Mouse (Mus musculus) granulocyte monocyte progenitor cell, adult 5-6 weeks (primary cell): ENCODE data around the gene Tmeff2. TPM values are rescaled to one million over a fixed set of nuclear protein-coding genes. Genes with fewer than 3 reads are reported as not detected.

Experiments used
- ATAC-seq: replicated peaks from 2 replicates; pipeline ENCODE4 v1.8.0; 2016; ENCODE audit warnings: mild to moderate bottlenecking, moderate TSS enrichment, inconsistent platforms; ENCODE audit not compliant: poor library complexity, severe bottlenecking
- total RNA-seq, 2 experiments: library from RNA; stranded (forward) in 1 of 2; stranded (reverse) in 1 of 2; fragments of 200-712, 200-1000 nt in 1 of 2; fragments of >200 nt in 1 of 2; fragmentation: Nextera tagmentation in 1 of 2; gene quantifications; 2 replicates each; pipeline ENCODE4 v1.2.3; 2014 to 2017

Gene Tmeff2
- total RNA-seq, 2 experiments from 2014 or later, result not detected

- no peak for ATAC-seq
Observed at GRCm38 (mm10) chr1:51096848-51097598, 196.6 kb downstream of the Tmeff2 start.

DNA sequence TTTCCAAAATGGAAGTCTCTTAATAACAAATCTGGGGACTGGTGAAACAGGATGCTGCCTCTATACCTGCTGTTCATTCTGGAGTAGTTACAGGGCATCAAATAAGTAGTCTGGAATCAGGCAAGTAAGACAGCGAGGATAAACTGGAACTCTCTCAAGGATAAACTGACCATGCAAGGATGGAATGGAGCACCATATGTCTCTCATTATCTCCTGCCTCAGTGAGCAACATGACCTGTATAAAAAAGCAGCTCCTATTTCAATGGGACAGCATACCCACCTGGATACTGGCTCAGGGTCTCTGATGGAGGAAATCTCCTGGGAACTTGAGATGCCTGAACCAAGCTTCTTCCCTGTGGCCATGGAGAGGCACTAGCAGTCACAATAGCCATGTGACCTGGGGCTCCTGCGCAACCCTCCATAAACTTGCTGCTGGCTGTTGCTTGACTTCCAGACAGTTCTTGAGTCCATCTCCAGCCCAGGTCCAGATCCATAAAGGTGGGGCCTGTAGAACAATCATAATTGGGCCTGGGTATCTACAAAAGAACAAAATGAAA is 200.7 kb downstream of the Tmeff2 start:
- ATAC-seq, result no peak

GRCm38 (mm10) chr1:51104698-51105097 is 204.3 kb downstream of the Tmeff2 start:
- ATAC-seq, result no peak

DNA sequence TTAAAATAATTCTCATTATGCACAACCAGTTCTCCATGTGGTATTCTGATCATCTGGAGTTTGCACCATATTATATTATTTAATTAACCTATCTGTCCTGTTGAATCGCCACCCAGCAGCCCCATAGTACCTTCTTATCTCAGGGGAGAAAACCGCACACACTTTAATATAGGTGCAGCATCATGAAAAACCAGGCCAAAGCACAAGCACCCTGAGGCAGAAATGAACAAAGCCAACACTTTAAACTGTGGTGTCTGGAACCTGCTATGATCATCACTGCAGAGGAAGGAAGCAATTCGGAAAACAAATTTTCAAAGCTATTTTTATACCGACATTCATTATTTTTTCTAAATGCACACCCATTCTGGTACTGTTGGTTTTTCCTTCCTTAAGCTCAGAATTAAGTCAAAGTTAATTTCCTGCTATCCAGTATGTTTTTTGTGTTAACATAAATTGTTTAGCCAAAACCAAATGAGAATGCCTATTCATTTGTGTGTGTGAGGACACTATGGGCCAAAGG is 206.0 kb downstream of the Tmeff2 start:
- ATAC-seq, result no peak

- no peak for ATAC-seq
Observed at GRCm38 (mm10) chr1:51107299-51107698, 206.9 kb downstream of the Tmeff2 start.

- ATAC-seq, result no peak
Observed at GRCm38 (mm10) chr1:51114721-51115120, 214.3 kb downstream of the Tmeff2 start.

DNA sequence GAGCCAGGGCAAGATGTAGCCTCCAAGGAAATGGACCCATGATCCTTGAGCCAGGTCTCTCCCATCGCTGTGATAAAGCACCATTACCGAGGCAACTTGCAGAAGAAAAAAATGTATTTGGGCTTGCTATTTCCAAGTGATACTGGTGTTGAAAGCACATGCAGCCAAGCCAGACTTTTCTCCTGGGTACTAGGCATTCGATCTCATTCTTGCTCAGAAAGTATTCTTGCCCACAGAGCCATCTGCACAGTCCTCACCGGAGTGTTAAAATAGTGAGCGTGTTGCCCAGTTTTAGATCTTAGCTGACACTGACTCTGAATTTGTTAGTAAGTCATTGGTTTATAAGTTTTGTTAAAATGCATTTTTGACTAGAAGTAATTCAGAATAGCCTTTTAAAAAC is 215.3 kb downstream of the Tmeff2 start:
- ATAC-seq, result no peak

DNA sequence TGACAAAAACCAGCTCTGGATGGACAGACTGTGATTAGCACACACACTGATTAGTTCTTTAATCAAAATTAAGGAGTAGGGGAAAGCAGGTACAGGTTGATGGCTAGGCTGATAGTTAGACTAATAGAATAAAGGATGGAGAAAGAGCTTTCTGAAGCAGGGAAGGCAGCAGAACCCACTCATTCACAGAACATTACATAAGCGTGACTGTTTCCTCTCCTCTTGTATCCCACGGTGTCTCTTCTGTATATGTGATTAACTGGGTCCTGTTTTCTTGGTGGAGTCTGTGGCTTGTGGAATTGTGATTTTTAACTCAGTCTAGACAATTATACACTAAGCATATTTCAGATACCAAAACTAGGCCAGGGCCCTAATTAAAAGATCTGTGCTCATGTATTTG is 217.4 kb downstream of the Tmeff2 start:
- ATAC-seq, result no peak

- no peak for ATAC-seq
Observed at GRCm38 (mm10) chr1:51125671-51126424, 225.4 kb downstream of the Tmeff2 start.

- ATAC-seq, result no peak
Observed at GRCm38 (mm10) chr1:51126425-51126765, 225.9 kb downstream of the Tmeff2 start.

- ATAC-seq, result no peak
Observed at GRCm38 (mm10) chr1:51136792-51137191, 236.3 kb downstream of the Tmeff2 start.

DNA sequence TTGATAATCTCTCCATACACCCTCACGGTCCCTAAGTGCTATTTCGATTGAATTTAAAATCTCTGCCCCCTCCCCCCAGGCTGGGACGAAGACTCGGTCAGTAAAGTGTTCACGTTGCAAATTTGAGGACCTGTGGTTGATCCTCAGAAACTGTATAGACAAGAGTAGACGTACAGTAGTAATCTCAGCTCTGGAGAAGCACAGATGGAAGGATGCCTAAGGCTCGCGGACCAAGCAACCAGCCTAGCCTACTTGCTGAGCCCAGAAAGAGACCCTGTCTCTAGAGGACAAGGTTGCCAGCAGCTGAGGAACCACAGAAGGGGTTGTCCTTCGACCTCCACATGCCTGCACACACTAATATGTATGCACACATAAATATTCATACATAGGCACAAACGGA is 239.2 kb downstream of the Tmeff2 start:
- no peak for ATAC-seq

DNA sequence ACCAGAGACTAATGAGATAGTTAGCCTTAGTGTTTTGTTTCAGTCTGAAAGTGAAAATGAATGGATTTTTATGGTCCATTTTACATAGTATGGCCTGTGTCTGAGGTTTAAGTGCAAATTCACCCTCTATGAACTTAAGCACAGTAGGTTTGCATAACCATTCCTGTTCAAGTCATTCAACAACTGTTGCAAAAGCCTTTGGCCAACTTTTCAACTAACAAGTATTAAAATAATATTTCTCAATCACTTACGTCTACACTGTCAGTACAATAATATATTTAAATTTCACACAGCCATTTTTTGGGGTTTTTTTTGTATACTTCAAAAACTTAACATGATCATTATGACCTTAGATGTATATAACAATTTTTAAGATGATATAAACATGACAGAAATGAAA is 240.9 kb downstream of the Tmeff2 start:
- no peak for ATAC-seq

- ATAC-seq, result no peak
Observed at GRCm38 (mm10) chr1:51142729-51143128, 242.3 kb downstream of the Tmeff2 start.

GRCm38 (mm10) chr1:51145693-51146092 is 245.2 kb downstream of the Tmeff2 start:
- ATAC-seq, result no peak

GRCm38 (mm10) chr1:51148481-51149137 is 248.2 kb downstream of the Tmeff2 start:
- no peak for ATAC-seq

DNA sequence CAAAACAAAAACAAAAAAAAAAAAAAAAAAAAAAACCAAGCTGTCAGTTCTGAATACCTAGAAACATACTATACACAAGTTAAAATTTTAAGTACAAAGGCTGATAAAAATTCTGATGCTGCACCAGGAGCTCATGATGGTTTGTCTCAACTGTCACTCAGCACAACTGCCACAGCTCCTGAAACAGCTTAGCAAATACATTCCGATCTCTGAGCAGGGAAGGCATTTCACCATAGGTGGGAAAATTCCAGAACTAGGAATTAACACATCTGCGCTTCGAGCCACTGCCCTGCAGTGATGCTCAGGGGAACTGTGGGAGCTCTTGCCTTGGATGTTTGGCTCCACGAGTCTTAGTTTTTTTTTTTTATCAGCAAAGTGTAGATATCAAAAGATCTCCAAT is 249.0 kb downstream of the Tmeff2 start:
- no peak for ATAC-seq

GRCm38 (mm10) chr1:51149890-51150289 is 249.4 kb downstream of the Tmeff2 start:
- ATAC-seq, result no peak

GRCm38 (mm10) chr1:51152017-51152416 is 251.6 kb downstream of the Tmeff2 start:
- ATAC-seq, result no peak

- ATAC-seq, result no peak
Observed at GRCm38 (mm10) chr1:51152856-51153255, 252.4 kb downstream of the Tmeff2 start.

DNA sequence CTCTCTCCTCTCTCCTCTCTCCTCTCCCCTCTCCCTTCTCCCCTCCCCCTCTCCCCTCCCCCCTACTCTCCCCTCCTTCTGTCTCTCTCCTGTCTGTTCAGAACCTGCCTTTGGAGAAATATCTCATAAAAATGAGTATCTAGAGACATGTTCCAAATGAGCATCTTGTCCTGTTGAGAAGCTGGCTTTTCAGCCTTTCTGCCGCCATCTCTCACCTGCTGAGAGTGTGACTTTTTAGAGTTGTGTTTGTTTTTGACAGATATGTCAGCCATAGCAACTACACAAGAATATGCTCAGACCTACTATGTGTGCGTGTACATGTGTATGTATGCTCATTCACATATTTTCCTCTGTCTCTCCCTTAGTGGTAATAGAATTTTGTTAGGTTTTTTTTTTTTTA is 283.8 kb downstream of the Tmeff2 start:
- no peak for ATAC-seq
